Mouse (Mus musculus): ENCODE data around the gene Trmt2b.

DNA sequence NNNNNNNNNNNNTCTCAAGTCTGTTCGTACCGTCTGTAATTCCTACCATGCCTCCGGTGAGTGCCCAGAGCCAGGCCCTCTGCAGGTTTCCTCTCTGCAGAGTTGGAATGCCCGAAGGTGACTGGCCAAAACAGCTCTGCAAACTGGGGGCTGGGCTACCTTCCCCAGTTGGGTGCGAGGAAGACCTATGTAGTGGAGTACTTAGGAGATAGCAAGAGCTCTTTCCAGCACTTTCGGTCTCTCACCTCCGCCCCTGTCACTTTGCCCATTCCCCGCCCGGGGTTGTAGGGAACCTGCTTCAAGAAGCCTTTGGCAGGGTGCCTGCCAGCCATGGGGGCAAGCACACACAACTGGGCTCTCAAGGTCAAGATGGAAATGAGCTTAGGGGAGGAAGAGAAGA, 19.5 kb upstream of the Trmt2b start:
- TF ChIP-seq CTCF (IDR thresholded peaks at IDR 0.05; ENCODE audit: low read depth, low read length) (no peak), POLR2A (IDR thresholded peaks at IDR 0.05; ENCODE audit: extremely low read depth, insufficient read depth, low read length) (no peak)

Measured in liver, adult 2 months (tissue).